Mouse (Mus musculus) adrenal gland, postnatal 0 days (tissue): ENCODE results near the gene Chchd5. TPM values are rescaled to one million over a fixed set of nuclear protein-coding genes. Genes with fewer than 3 reads are reported as not detected.

Experiments
- polyA plus RNA-seq: library from polyadenylated mRNA; unstranded; fragments of >200 nt; fragmentation: Nextera tagmentation; extraction: Ambion mirVana; gene quantifications from 2 replicates; pipeline ENCODE4 v1.2.1, GENCODE M21; 2015

Gene Chchd5
- polyA plus RNA-seq = 23.9 and 36.6 TPM in 2 replicates

DNA sequence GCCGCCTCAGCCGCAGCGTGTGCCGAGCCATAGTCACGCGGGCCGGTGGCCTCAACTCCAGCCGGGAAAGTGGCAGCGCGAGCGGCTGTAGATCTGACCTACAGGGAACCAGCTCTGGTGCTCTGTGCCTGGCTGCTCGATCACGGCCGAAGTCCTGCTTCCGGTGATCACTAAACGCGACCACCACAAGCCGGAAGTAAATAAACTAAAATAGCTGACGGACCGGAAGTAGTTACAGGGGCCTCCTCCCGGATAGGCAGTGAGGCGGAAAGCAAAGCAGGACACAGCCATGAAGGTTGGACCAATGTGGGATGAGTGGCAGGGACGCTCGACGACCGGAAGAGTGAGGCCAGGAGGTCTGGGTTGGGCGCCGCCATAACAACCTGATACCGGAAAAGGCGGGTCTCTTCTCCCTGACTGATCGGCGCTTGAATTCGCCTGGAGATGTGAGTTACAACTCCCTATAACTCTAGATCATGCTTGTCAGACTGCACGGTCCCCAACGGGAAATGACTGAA, at the start of gene Chchd5:
TSS of gene Chchd5 (plus strand) at position 289 of the 518 bp plus-strand sequence.

DNA sequence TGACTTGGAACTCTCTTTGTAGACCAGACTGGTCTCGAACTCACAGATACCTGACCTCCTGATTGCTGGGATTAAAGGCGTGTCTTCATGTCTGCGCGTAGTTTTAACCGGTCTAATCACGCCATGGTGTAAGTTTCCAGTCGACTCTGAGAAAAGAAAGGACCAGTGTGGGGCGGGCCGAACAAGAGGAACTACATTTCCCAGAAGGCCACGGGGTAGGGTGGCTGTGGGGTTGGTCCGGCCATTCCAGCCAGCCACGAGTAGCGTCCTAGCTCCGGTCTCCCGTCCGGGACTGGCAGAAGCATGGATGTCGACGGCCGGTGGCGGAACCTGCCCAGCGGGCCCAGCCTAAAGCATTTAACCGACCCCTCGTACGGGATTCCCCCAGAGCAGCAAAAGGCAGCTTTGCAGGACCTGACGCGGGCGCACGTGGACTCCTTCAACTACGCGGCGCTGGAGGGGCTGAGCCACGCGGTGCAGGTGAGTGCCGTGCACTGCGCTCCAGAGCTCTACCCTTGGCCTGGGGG, 28.7 kb upstream of the Chchd5 start, which contains the start of gene Polr1b:
TSS of gene Polr1b (plus strand) at position 212 of the 527 bp plus-strand sequence.

Other genes starting within 250 kb of the Chchd5 start
- 1.7 and 4.2 TPM in 2 replicates for gene Zc3h8, start 185.6 kb upstream of the Chchd5 start, polyA plus RNA-seq
- 4.9 and 5.2 TPM in 2 replicates for gene Zc3h6, start 162.3 kb upstream of the Chchd5 start, polyA plus RNA-seq
- gene Gm10762, start 162.0 kb upstream of the Chchd5 start, polyA plus RNA-seq = 17.2 and 20.4 TPM in 2 replicates
- gene Vinac1, start 81.5 kb upstream of the Chchd5 start, polyA plus RNA-seq = 0.35 TPM in 1 of 2 replicates, not detected in the other
- gene Ttl, start 63.8 kb upstream of the Chchd5 start, polyA plus RNA-seq = 7.7 and 9.0 TPM in 2 replicates
- gene Polr1b, start 28.7 kb upstream of the Chchd5 start, polyA plus RNA-seq = 4.9 and 7.7 TPM in 2 replicates
- gene Slc20a1, start 69.1 kb downstream of the Chchd5 start, polyA plus RNA-seq = 7.8 and 9.9 TPM in 2 replicates
- 12.5 and 12.9 TPM in 2 replicates for gene Ckap2l, start 167.5 kb downstream of the Chchd5 start, polyA plus RNA-seq
- gene Il1a, start 180.3 kb downstream of the Chchd5 start, polyA plus RNA-seq = 0.58 and 0.91 TPM in 2 replicates
- 1.2 and 1.3 TPM in 2 replicates for gene Il1b, start 241.4 kb downstream of the Chchd5 start, polyA plus RNA-seq